Mouse (Mus musculus): ENCODE data around the gene Serpinh1. TPM values are rescaled to one million over a fixed set of nuclear protein-coding genes. Genes with fewer than 3 reads are reported as not detected.

The Serpinh1 gene
- total RNA-seq, 1 experiment from 2014 or later = 3.1 TPM

DNA sequence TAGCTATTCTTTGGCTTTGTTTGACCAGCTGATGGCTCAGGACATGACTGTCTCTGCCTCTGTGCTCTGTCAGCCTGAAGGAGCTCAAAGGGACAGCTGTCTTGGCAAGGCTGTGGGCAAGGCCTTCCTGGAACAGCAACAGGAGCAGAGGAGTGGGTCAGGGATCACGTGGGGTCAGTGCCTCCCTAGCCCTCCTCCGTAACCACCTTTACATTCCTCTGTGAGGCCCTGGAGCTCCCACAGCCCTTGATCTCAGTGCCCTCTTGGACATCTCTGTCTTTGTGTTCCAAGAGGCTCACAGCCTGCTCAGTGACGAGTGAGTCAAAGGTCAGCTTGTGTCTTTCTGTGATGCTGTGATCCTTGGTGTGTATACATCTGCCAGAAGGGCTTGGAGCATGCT lies 46.4 kb downstream of the Serpinh1 start:
- no peak for ATAC-seq (replicated peaks in 1 of 2; ENCODE audit: insufficient read depth in 1 of 2, low FRiP score in 2 of 2, low TSS enrichment in 1 of 2, low read depth in 1 of 2, poor library complexity in 2 of 2, severe bottlenecking in 2 of 2)

DNA sequence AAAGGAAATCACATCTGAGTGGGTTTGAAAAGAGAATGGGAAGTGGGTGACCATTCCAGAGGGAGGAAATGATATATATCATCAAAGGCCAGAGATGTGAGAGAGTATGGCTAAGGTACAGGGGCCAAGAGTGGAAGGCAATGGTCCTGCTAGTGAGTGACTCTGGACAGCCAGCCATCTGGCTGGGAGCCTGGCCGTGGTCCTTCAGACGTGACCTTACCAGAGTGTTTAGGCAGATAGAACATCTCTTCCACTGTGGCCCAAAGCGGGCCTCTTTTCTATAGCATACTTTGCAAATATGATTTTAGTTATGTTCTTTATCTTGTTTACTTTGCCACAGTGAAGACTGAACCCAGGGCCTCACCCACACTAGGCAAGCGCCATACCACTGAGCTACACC lies 47.4 kb downstream of the Serpinh1 start:
- ATAC-seq (replicated peaks in 1 of 2; ENCODE audit: insufficient read depth in 1 of 2, low FRiP score in 2 of 2, low TSS enrichment in 1 of 2, low read depth in 1 of 2, poor library complexity in 2 of 2, severe bottlenecking in 2 of 2) = no peak

DNA sequence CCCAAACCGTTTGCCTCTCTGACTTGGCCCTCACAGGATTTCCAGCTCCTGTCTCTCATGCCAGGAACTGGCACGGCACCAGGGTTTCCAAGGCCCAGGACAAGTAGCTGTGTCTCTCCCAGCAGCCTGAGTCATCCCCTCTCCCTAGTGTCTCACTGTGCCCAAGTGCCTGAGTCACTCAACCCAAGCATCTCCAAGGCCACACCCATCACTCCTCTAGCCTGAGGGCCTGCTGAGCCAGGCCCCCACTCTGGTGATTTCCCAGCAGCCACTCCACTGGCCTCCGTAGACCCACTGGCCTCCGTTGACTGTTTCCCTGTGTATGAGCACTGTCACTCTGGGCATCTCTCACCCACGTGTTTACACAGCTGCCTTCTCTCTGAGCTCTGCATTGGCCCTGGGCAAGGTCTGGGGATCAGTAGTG lies 48.1 kb downstream of the Serpinh1 start:
- ATAC-seq (replicated peaks in 1 of 2; ENCODE audit: insufficient read depth in 1 of 2, low FRiP score in 2 of 2, low TSS enrichment in 1 of 2, low read depth in 1 of 2, poor library complexity in 2 of 2, severe bottlenecking in 2 of 2) = peak in 1 of 2 experiments; percentile 10; a peak in 1 of 4 replicates

DNA sequence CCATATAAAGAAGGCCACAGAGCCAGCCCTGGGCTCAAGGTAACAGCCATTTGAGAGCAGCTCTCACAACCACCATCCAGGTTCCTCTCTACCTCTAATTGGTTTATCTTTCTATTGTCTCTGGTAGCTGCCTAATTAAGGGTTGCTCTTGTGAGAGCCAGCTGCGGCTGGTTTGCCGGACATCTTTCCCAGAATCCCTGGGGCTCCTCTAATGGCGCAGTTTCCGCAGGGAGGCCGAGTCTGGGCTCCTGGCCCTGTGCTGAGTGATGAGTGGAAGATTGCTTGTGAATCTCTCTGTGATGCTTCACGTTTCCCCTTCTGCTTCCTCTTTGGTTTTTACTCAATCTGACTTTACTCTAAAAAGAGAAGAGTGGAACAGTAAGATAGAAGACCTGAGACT lies 49.0 kb downstream of the Serpinh1 start:
- no peak for ATAC-seq (replicated peaks in 1 of 2; ENCODE audit: insufficient read depth in 1 of 2, low FRiP score in 2 of 2, low TSS enrichment in 1 of 2, low read depth in 1 of 2, poor library complexity in 2 of 2, severe bottlenecking in 2 of 2)

DNA sequence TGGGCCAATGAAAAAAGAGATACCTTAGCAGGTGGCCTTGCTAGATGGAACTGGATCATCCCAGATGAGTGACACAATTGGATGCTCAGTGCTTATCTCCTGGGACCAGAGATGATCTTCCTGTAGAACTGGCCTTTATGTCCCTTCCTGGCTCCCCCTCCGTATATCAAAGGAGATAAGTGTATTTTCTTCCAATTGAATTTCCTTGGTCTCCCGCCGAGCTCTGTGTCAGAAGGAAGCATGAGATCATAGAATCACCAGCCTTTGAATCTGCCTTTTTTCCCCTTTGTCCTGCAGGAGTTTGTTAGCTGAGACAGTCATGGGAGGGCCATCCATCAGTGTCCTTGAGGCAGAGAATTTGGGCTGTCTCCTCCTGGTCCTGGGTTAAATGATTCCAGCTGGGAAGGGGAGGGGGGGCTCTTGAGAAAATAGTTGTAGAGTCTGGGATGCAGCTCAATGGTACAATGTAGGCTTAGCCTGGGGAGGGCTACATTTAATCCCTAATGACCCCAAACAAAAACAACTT lies 52.3 kb downstream of the Serpinh1 start:
- ATAC-seq (replicated peaks in 1 of 2; ENCODE audit: insufficient read depth in 1 of 2, low FRiP score in 2 of 2, low TSS enrichment in 1 of 2, low read depth in 1 of 2, poor library complexity in 2 of 2, severe bottlenecking in 2 of 2) = no peak

Other genes with a start within 250 kb of the Serpinh1 start
- gene Uvrag, start 212.1 kb downstream of the Serpinh1 start, total RNA-seq (2017) = 34.4 and 39.3 TPM in 2 replicates
- gene Dgat2, start 170.5 kb downstream of the Serpinh1 start, total RNA-seq (2017) = 0.69 and 5.9 TPM in 2 replicates
- 0.84 and 3.6 TPM in 2 replicates for gene Mogat2, start 114.6 kb downstream of the Serpinh1 start, total RNA-seq (2017)
- 0.20 TPM in 1 of 2 replicates, not detected in the other for gene Map6, start 85.8 kb downstream of the Serpinh1 start, total RNA-seq (2017)
- gene Gdpd5, start 28.2 kb upstream of the Serpinh1 start, total RNA-seq (2017) = 0.15 and 0.25 TPM in 2 replicates
- gene Klhl35, start 112.8 kb upstream of the Serpinh1 start, total RNA-seq (2017) = 3.4 TPM in 1 of 2 replicates, not detected in the other
- gene Rps3, start 130.5 kb upstream of the Serpinh1 start, total RNA-seq (2017) = 2,540 and 2,778 TPM in 2 replicates
- 77.8 and 83.5 TPM in 2 replicates for gene Arrb1, start 182.2 kb upstream of the Serpinh1 start, total RNA-seq (2017)

All from hematopoietic stem cell, adult 5-6 weeks (primary cell).